Comparison of ENCODE assay signal across 8 mouse cellular contexts in the genomic region with DNA sequence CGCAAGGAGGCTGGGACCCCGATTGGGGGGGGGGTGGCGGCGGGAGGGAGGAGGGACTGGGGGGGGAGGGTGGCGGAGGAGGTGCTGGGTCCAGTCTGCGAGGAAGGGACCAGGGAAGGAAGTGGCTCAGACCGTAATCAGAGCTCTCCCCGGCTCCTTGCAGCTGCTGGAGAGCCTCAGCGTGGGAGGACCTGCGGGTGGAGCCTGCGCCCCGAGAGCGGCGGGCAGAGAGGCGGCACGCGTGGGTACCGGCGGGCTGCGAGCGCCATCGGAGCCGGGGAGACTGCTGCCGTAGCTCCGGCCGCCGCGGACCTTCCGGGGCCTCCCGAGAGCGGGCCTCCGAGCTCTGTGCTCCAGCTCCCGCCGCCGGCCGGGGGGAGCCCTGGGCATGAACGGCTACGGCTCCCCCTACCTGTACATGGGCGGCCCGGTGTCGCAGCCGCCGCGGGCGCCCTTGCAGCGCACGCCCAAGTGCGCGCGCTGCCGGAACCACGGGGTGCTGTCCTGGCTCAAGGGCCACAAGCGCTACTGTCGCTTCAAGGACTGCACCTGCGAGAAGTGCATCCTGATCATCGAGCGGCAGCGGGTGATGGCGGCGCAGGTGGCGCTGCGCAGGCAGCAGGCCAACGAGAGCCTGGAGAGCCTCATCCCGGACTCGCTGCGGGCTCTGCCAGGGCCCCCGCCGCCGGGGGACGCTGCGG. TPM values are rescaled to one million over a fixed set of nuclear protein-coding genes. Genes with fewer than 3 reads are reported as not detected.
DNase-seq lines count a peak whose midpoint lies in the region; ATAC-seq and TF ChIP-seq lines count a peak whose summit lies in the region.

No protein-coding gene starts in this region.

- H3K9me3 ChIP-seq in kidney, embryonic 14.5 days (ENCODE audit: control insufficient read depth, low read length): no peaks in the 10 kb centered on the region
- H3K9me3 ChIP-seq in heart, postnatal 0 days (replicated peaks; ENCODE audit: control insufficient read depth, low read length): no peaks in the 10 kb centered on the region
- no peaks in the 10 kb centered on the region for H3K9me3 ChIP-seq in liver, embryonic 15.5 days (replicated peaks)
- H3K9me3 ChIP-seq in stomach, embryonic 16.5 days (replicated peaks; ENCODE audit: control insufficient read depth, low read length): no peaks in the 10 kb centered on the region

- H3K4me2 ChIP-seq in kidney, embryonic 14.5 days (replicated peaks; ENCODE audit: low read depth, low read length): peak overlapping the region; percentile 45
- H3K4me2 ChIP-seq in heart, postnatal 0 days (ENCODE audit: low read depth, low read length): peak overlapping the region; percentile 49
- peak overlapping the region; percentile 46 for H3K4me2 ChIP-seq in liver, embryonic 15.5 days
- peak overlapping the region; percentile 63 for H3K4me2 ChIP-seq in stomach, embryonic 16.5 days (ENCODE audit: low read depth, low read length)

- ATAC-seq in kidney, embryonic 14.5 days (ENCODE audit: low FRiP score, low TSS enrichment): peak; percentile 41; the same call in 1 of the 2 replicates
- peak; percentile 31; the same call in 1 of the 2 replicates for ATAC-seq in heart, postnatal 0 days (ENCODE audit: insufficient read depth, low read depth)
- no peak for ATAC-seq in liver, embryonic 15.5 days (ENCODE audit: insufficient read depth)
- ATAC-seq in stomach, embryonic 16.5 days (ENCODE audit: insufficient read depth, low FRiP score): 0 out of 2 replicates have a peak, but pooled peaks have one; percentile 38

- TF ChIP-seq CTCF in brain, embryonic 14.5 days (IDR thresholded peaks at IDR 0.05; ENCODE audit: borderline replicate concordance, extremely low read depth, insufficient read depth, insufficient read length): no peak
- no peak for TF ChIP-seq CTCF in heart, postnatal 0 days (IDR thresholded peaks at IDR 0.05; ENCODE audit: low read depth)

- no peak overlapping the region; the same call in 1 of the 2 replicates for H3K9ac ChIP-seq in kidney, embryonic 14.5 days (ENCODE audit: low read depth, low read length)
- H3K9ac ChIP-seq in heart, postnatal 0 days (replicated peaks; ENCODE audit: low read depth, low read length): no peak overlapping the region
- H3K9ac ChIP-seq in liver, embryonic 15.5 days: no peak overlapping the region
- H3K9ac ChIP-seq in stomach, embryonic 16.5 days (ENCODE audit: low read length): peak overlapping the region; percentile 38; the same call in 1 of the 2 replicates

- no peak for DNase-seq in kidney, adult 8-10 months
- peak; percentile 72 for DNase-seq in brain, embryonic 14.5 days (ENCODE audit: low read depth)
- DNase-seq in heart, postnatal 0 days (ENCODE audit: low spot score): no peak
- DNase-seq in yolk sac, embryonic 10.5 days (ENCODE audit: low spot score): no peak
- no peak for DNase-seq in frontal cortex, postnatal 10 days (ENCODE audit: low spot score in 2 of 2)

- H3K4me1 ChIP-seq in kidney, embryonic 14.5 days (ENCODE audit: control insufficient read depth, insufficient read depth, low read length): peaks cover 16% of the 10 kb centered on the region
- H3K4me1 ChIP-seq in heart, postnatal 0 days (ENCODE audit: control insufficient read depth, insufficient read depth): peaks cover 13% of the 10 kb centered on the region; the same call in 1 of the 2 replicates
- H3K4me1 ChIP-seq in liver, embryonic 15.5 days (replicated peaks): peaks cover 20% of the 10 kb centered on the region
- peaks cover 23% of the 10 kb centered on the region for H3K4me1 ChIP-seq in stomach, embryonic 16.5 days (ENCODE audit: control insufficient read depth, insufficient read depth, low read length)

- no peak for TF ChIP-seq POLR2A in brain, embryonic 14.5 days (IDR thresholded peaks at IDR 0.05; ENCODE audit: borderline replicate concordance, extremely low read depth, insufficient read depth, insufficient read length, poor library complexity, severe bottlenecking)

- H3K27ac ChIP-seq in kidney, embryonic 14.5 days (ENCODE audit: low read depth, low read length): no peak overlapping the region
- H3K27ac ChIP-seq in heart, postnatal 0 days (ENCODE audit: low read depth): no peak overlapping the region
- no peak overlapping the region for H3K27ac ChIP-seq in liver, embryonic 15.5 days (replicated peaks)
- H3K27ac ChIP-seq in stomach, embryonic 16.5 days (ENCODE audit: low read length): no peak overlapping the region

- peaks cover 98% of the 10 kb centered on the region for H3K27me3 ChIP-seq in kidney, embryonic 14.5 days (ENCODE audit: control insufficient read depth, insufficient read depth, low read length)
- H3K27me3 ChIP-seq in heart, postnatal 0 days (ENCODE audit: control insufficient read depth, insufficient read depth, low read length): peaks cover 100% of the 10 kb centered on the region
- H3K27me3 ChIP-seq in liver, embryonic 15.5 days: peaks cover 99% of the 10 kb centered on the region
- H3K27me3 ChIP-seq in stomach, embryonic 16.5 days (ENCODE audit: control insufficient read depth, insufficient read depth, low read length): peaks cover 88% of the 10 kb centered on the region

- 1% methylated on average over 43 of the region's 71 CpGs for WGBS in kidney, embryonic 14.5 days
- under 1% methylated on average over 61 of the region's 71 CpGs for WGBS in heart, postnatal 0 days
- under 1% methylated on average over 52 of the region's 71 CpGs for WGBS in liver, embryonic 15.5 days (ENCODE audit: insufficient replicate concordance)
- WGBS in stomach, embryonic 16.5 days: under 1% methylated on average over 66 of the region's 71 CpGs

- peak overlapping the region; percentile 36 for H3K4me3 ChIP-seq in kidney, embryonic 14.5 days (ENCODE audit: low read length)
- H3K4me3 ChIP-seq in heart, postnatal 0 days (ENCODE audit: low read depth, low read length): peak overlapping the region; percentile 35
- peak overlapping the region; percentile 21 for H3K4me3 ChIP-seq in liver, embryonic 15.5 days (replicated peaks)
- peak overlapping the region; percentile 40 for H3K4me3 ChIP-seq in stomach, embryonic 16.5 days (replicated peaks; ENCODE audit: low read length)

- no peaks in the 10 kb centered on the region for H3K36me3 ChIP-seq in kidney, embryonic 14.5 days (ENCODE audit: control insufficient read depth, insufficient read depth, low read length)
- H3K36me3 ChIP-seq in heart, postnatal 0 days (replicated peaks; ENCODE audit: control insufficient read depth, insufficient read depth, low read length): no peaks in the 10 kb centered on the region
- H3K36me3 ChIP-seq in liver, embryonic 15.5 days (replicated peaks): no peaks in the 10 kb centered on the region
- H3K36me3 ChIP-seq in stomach, embryonic 16.5 days (ENCODE audit: control insufficient read depth, insufficient read depth, low read length): no peaks in the 10 kb centered on the region

- no peak for TF ChIP-seq EP300 in heart, postnatal 0 days (IDR thresholded peaks at IDR 0.05; ENCODE audit: low read depth)

RNA-seq across cellular contexts. Expression of gene Dmrt3, which starts 0.5 kb away (rescaled TPM):
- polyA plus RNA-seq in kidney, embryonic 14.5 days (2014; fragmentation: Nextera tagmentation; extraction: Ambion mirVana): not detected in 2 replicates
- 2.1 and 7.2 TPM in 2 replicates for polyA plus RNA-seq in brain, embryonic 14.5 days (2012; rRNA removed)
- total RNA-seq in heart, postnatal 0 days (2014; rRNA removed; ENCODE audit: low replicate concordance): not detected in 2 replicates
- polyA plus RNA-seq in heart, postnatal 0 days (2015; fragmentation: Nextera tagmentation; extraction: Ambion mirVana): 0.04 TPM in 1 of 2 replicates, not detected in the other
- polyA plus RNA-seq in liver, embryonic 15.5 days (2015; fragmentation: Nextera tagmentation; extraction: Ambion mirVana): not detected in 2 replicates
- polyA plus RNA-seq in stomach, embryonic 16.5 days (2015; fragmentation: Nextera tagmentation; extraction: Ambion mirVana): 0.19 and 0.27 TPM in 2 replicates
